Mouse (Mus musculus) C2C12 (cell line): ENCODE data around the gene Ppp2r5c. TPM values are rescaled to one million over a fixed set of nuclear protein-coding genes. Genes with fewer than 3 reads are reported as not detected.

Source experiments
- H3K27me3 ChIP-seq: one replicate; pipeline ENCODE4 v1.6.1; 2011; ENCODE audit not compliant: control insufficient read depth, insufficient read depth, insufficient read length
- H3K36me3 ChIP-seq: one replicate; pipeline ENCODE4 v1.6.1; 2011; ENCODE audit not compliant: control insufficient read depth, insufficient read depth
- H3K4me3 ChIP-seq: one replicate; pipeline ENCODE4 v1.5.1; 2011; ENCODE audit warnings: mild to moderate bottlenecking, control low read depth; ENCODE audit not compliant: poor library complexity, insufficient read depth, severe bottlenecking
- H3K79me2 ChIP-seq: one replicate; pipeline ENCODE4 v1.6.1; 2011; ENCODE audit not compliant: control insufficient read depth, insufficient read depth
- H3K79me3 ChIP-seq: one replicate; pipeline ENCODE4 v1.6.1; 2011; ENCODE audit warnings: low read depth, control low read depth
- H3ac ChIP-seq: one replicate; pipeline ENCODE3; 2011; ENCODE audit warnings: low read depth; ENCODE audit not compliant: control insufficient read depth, insufficient read length
- CEBPB ChIP-seq: IDR thresholded peaks from one replicate; pipeline ENCODE4 v1.6.1; 2011; ENCODE audit warnings: low read depth, mild to moderate bottlenecking, control low read depth, moderate library complexity
- CTCF ChIP-seq: IDR thresholded peaks from one replicate; pipeline ENCODE4 v1.5.1; 2011; ENCODE audit not compliant: control insufficient read depth, insufficient read depth, insufficient read length
- FOSL1 ChIP-seq: IDR thresholded peaks from one replicate; pipeline ENCODE4 v1.8.0; 2011; ENCODE audit warnings: mild to moderate bottlenecking, low read length; ENCODE audit not compliant: poor library complexity, insufficient read depth, severe bottlenecking
- MAX ChIP-seq: IDR thresholded peaks from one replicate; pipeline ENCODE4 v1.6.1; 2011; ENCODE audit warnings: mild to moderate bottlenecking, control low read depth
- MYOD1 ChIP-seq: IDR thresholded peaks from one replicate; pipeline ENCODE4 v1.6.1; 2011; ENCODE audit warnings: low read depth; ENCODE audit not compliant: control insufficient read depth, insufficient read length
- MYOG ChIP-seq: IDR thresholded peaks from one replicate; pipeline ENCODE4 v1.6.1; 2011; ENCODE audit not compliant: control insufficient read depth, insufficient read length; ENCODE audit errors: extremely low read depth
- USF1 ChIP-seq: IDR thresholded peaks from one replicate; pipeline ENCODE4 v1.6.1; 2011; ENCODE audit warnings: low read depth, mild to moderate bottlenecking, control low read depth, moderate library complexity
- polyA plus RNA-seq: library from polyadenylated mRNA; unstranded; fragments of >200 nt; fragmentation: generic; extraction: Trizol; gene quantifications from one replicate; pipeline ENCODE4 v1.2.1, GENCODE M21; 2012; ENCODE audit warnings: missing spikeins

Ppp2r5c gene
- polyA plus RNA-seq, 1 experiment, result 35.5 TPM

GRCm38 (mm10) chr12:110511856-110512433 lies 65.0 kb downstream of the Ppp2r5c start:
- Histone ChIP-seq H3ac (no peak overlapping the region), H3K79me2 (peaks cover 97% of the 10 kb centered on the region), H3K79me3 (peaks cover 51% of the 10 kb centered on the region), H3K27me3 (no peaks in the 10 kb centered on the region), H3K36me3 (no peaks in the 10 kb centered on the region), H3K4me3 (no peak overlapping the region)
- TF ChIP-seq FOSL1, result no peak
- TF ChIP-seq CTCF, result no peak
- no peak for TF ChIP-seq MAX

GRCm38 (mm10) chr12:110512884-110513283 lies 66.0 kb downstream of the Ppp2r5c start:
- no peak overlapping the region for H3K4me3 ChIP-seq
- H3K27me3 ChIP-seq, result no peaks in the 10 kb centered on the region
- H3K36me3 ChIP-seq, result no peaks in the 10 kb centered on the region
- TF ChIP-seq MYOG (no peak), CEBPB (no peak), CTCF (no peak), USF1 (no peak), FOSL1 (no peak), MAX (no peak), MYOD1 (no peak)
- H3ac ChIP-seq, result no peak overlapping the region
- H3K79me3 ChIP-seq, result peaks cover 49% of the 10 kb centered on the region
- peaks cover 97% of the 10 kb centered on the region for H3K79me2 ChIP-seq

GRCm38 (mm10) chr12:110515676-110516075 lies 68.8 kb downstream of the Ppp2r5c start:
- no peaks in the 10 kb centered on the region for H3K27me3 ChIP-seq
- H3ac ChIP-seq, result no peak overlapping the region
- H3K36me3 ChIP-seq, result no peaks in the 10 kb centered on the region
- peaks cover 43% of the 10 kb centered on the region for H3K79me3 ChIP-seq
- no peak overlapping the region for H3K4me3 ChIP-seq
- TF ChIP-seq MAX, result no peak
- TF ChIP-seq CTCF, result no peak
- TF ChIP-seq USF1, result no peak
- TF ChIP-seq CEBPB, result no peak
- no peak for TF ChIP-seq MYOD1
- no peak for TF ChIP-seq FOSL1
- TF ChIP-seq MYOG, result no peak
- peaks cover 96% of the 10 kb centered on the region for H3K79me2 ChIP-seq

GRCm38 (mm10) chr12:110520236-110520987 lies 73.5 kb downstream of the Ppp2r5c start:
- peaks cover 11% of the 10 kb centered on the region for H3K36me3 ChIP-seq
- H3K27me3 ChIP-seq, result no peaks in the 10 kb centered on the region
- H3K79me3 ChIP-seq, result peaks cover 29% of the 10 kb centered on the region
- no peak overlapping the region for H3K4me3 ChIP-seq
- TF ChIP-seq CTCF, result no peak
- no peak for TF ChIP-seq CEBPB
- TF ChIP-seq MAX, result no peak
- TF ChIP-seq FOSL1, result no peak
- TF ChIP-seq MYOG, result no peak
- no peak for TF ChIP-seq USF1
- TF ChIP-seq MYOD1, result no peak
- peaks cover 73% of the 10 kb centered on the region for H3K79me2 ChIP-seq
- H3ac ChIP-seq, result no peak overlapping the region

- TF ChIP-seq CEBPB (no peak), CTCF (no peak), FOSL1 (no peak), MYOG (no peak), MYOD1 (no peak)
- H3K79me3 ChIP-seq, result peaks cover 16% of the 10 kb centered on the region
- peaks cover 43% of the 10 kb centered on the region for H3K79me2 ChIP-seq
- H3K4me3 ChIP-seq, result no peak overlapping the region
- H3K27me3 ChIP-seq, result no peaks in the 10 kb centered on the region
- no peak overlapping the region for H3ac ChIP-seq
- peaks cover 25% of the 10 kb centered on the region for H3K36me3 ChIP-seq
These were observed 76.6 kb downstream of the Ppp2r5c start for GRCm38 (mm10) chr12:110523526-110523925.

GRCm38 (mm10) chr12:110532711-110533110 lies 85.8 kb downstream of the Ppp2r5c start:
- Histone ChIP-seq H3ac (no peak overlapping the region), H3K4me3 (no peak overlapping the region), H3K79me3 (peaks cover 9% of the 10 kb centered on the region), H3K79me2 (peaks cover 43% of the 10 kb centered on the region), H3K36me3 (peaks cover 3% of the 10 kb centered on the region), H3K27me3 (no peaks in the 10 kb centered on the region)
- no peak for TF ChIP-seq FOSL1
- no peak for TF ChIP-seq MYOG
- TF ChIP-seq MAX, result no peak
- TF ChIP-seq CTCF, result no peak
- TF ChIP-seq USF1, result no peak
- TF ChIP-seq CEBPB, result no peak
- no peak for TF ChIP-seq MYOD1
